Mouse (Mus musculus): ENCODE measurements at regions not wholly inside any gene's neighbourhood (a gene's known extent, or its start where the extent isn't known, plus 50 kb on each side); places are given as distances from the start of the nearest gene placed in this dataset.

DNA sequence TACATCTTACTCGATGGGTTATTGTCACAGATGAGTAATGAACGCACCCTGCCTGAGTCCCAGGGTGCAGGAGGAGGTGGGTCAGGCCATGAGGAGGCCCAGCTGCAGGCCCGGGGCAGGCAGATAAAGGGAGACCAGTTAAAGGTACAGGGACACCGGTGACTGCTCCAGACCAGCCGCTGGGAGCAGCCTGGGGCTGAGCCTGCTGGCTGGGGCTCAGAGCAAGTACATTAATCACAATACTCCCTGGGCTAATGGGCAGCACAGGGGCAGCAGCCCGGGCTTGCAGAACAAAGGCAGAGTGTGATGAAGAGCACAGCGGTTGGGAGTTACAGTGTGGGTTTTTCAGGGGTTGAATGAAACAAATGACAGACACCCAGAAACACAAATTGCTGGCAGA lies 154.4 kb upstream of the Rnf219 start:
- DNase-seq (ENCODE audit: low spot score): peak; percentile 52

DNA sequence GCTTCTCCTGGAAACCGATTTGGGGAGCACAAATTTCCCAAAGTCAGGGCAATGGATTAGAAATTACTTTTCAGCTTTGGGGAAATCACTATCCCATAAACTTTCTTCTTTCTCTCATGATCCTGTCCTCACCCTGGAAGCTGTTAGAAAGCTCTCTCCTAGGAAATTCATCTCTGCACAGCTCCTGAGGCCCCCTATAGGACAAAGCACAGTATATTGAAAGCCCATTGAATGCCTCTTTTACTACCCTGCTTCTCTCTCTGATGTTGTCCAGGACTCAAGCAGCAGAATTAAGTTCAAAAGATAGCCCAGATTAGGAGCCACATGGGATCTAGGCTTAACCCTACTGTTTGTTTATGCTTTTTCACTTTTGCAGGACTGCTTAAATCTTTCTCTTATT lies 139.3 kb upstream of the Rnf219 start:
- DNase-seq (ENCODE audit: low spot score): peak; percentile 28

DNA sequence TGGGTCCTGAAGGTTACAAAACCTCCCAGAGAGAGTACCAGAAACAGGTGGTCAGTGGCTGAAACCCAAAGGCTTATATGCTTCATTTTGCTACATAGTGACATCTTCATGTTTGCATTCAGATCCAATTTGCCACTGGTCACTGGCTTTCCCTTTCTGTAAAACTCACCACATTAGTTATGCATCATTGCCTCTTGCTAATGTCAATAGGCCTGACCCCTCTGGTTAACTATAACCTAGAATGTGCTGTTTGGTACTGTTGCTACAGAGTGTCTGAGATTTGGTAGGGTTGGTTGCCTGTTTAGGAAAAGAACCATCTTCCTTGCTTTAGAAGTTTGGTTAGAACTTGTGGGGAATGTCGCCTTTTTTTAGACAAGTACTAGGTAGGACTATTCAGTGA lies 136.3 kb upstream of the Rnf219 start:
- no peak for DNase-seq (ENCODE audit: low spot score)

DNA sequence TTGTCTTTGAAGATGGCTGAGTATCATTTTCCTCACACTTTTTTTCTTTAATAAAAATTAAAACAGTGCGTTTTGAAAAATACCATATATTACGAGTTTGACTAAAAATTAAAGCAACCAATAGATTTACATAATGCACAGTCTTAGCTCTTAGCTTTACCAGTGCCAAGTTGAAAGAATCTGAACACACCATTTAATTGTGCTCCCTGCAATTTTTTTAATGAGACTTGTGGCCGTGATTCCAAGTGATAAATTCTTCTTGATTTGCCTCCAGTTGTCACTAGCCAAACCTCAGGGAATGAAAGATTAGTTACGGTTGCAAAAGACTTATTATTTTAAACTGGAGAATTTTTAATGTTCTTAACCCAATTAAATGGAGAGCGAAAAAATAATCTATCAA lies 127.5 kb upstream of the Rnf219 start:
- DNase-seq (ENCODE audit: low spot score): no peak

DNA sequence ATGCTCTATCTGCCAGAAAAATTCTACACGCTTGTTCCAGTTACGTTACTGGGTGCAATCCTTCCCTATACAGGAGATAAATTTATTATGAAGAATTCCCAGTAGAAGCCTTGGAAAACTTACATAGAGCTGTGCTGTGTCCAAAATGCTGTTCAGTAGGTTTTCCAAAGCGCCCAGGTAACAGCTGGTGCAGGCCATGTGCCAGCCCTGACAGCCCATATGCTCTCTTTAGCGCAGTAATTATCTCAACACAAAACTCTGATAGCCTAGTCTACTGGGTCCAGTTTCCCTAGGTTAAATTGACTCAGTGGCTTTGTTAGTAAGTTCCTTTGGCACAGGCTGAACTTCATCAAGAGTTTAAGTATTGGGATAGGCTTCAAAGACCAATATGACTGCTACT lies 122.2 kb upstream of the Rnf219 start:
- no peak for DNase-seq (ENCODE audit: low spot score)

DNA sequence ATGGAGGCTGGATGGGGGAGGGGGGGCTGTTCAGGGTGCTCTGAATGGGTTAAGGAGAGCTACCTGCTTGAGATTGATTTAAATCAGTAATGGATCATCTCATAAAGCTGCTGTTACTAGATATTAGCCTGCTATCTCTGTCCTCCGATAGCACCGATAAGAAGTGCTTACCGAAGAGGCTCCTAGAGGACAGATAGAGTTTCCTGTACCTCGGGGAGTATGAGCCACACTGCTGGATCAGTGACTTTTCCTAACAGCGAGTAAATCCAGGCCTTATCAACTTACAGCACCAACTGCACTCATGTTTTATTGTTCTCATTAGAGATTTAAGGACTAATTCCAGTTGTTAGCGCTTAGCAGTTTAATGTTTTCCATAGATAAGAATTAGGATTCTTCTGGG lies 120.3 kb upstream of the Rnf219 start:
- no peak for DNase-seq (ENCODE audit: low spot score)

DNA sequence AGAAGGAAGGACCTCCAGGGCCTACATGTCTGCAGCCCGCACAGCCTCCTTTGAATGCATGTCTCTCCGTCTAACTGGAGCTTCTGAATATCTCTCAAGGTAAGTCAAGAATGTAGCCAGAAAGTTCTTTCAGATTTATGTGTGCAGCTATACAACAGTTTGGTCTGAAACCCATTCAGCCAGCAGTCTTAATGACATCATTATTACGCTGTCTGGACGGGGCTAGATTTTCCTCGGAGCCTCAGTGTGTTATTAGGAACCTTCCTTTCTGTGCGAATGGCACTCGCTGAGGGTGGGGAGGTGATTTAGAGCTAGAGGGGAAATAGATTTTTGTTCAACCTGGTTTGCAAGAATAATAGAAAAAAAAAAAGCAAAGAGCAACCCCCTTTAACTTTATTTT lies 116.9 kb upstream of the Rnf219 start:
- DNase-seq (ENCODE audit: low spot score): no peak

DNA sequence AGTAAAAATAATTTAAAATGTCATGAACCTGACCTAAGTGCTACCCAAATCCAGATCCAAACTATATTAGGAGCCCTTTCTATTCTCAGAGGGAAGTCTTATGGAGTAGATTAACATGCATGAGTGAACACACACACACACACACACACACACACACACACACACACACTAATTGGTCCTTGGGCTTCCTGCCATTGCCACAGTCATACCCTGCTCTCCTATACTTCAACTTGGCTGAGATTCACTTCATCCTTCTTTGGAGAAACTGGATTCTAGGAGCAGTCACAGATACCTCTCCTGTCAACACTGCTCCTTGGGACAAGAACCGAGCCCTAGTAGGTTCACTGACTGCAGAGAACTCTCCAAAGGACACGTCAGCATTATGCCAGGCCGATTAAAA lies 89.0 kb upstream of the Rnf219 start:
- no peak for DNase-seq (ENCODE audit: low spot score)

DNA sequence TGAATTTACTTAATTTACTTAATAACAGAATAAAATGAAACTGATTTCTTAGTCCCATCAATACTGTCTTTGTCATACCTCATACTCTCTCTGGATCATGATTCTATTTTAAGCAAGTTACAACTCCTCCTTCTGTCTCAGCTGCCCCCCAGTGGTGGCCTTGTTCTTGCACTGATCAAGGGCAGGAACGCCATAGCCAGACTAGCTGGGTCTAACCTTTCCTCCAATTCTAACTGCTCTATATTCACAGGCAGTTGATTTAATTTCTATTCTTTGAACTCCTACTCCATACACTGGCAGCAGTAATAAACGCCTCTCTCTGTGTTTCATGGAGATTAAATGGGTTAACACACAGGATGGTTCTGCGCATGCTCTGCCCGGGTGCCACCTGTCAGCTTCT lies 87.9 kb upstream of the Rnf219 start:
- peak; percentile 7 for DNase-seq (ENCODE audit: low spot score)

DNA sequence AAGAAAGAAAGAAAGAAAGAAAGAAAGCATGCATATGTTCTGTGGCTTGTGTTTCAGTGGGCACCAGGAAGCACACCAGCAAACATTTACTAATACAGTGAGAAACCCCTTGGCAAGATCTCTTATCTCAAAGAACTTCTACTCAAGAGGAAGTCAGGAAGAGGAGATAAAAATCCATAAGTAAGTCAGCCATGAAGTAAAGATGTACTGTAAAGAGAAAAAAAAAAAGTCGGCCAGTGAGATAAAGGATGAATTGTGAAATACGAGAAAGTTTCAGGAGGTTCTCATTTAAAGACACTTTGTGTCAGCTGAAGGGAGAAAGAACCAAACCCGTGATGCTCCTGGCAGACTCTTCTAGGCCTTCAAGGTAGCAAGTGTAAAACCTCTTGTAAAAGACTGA lies 72.4 kb upstream of the Rnf219 start:
- no peak for DNase-seq (ENCODE audit: low spot score)

Measured in embryo, embryonic 10 days (tissue).